Mouse (Mus musculus): ENCODE measurements around the gene Tha1. TPM values are rescaled to one million over a fixed set of nuclear protein-coding genes. Genes with fewer than 3 reads are reported as not detected.

The Tha1 gene
- total RNA-seq (2021), result 1 to 10 TPM; 6.7 to 7.3 TPM

DNA sequence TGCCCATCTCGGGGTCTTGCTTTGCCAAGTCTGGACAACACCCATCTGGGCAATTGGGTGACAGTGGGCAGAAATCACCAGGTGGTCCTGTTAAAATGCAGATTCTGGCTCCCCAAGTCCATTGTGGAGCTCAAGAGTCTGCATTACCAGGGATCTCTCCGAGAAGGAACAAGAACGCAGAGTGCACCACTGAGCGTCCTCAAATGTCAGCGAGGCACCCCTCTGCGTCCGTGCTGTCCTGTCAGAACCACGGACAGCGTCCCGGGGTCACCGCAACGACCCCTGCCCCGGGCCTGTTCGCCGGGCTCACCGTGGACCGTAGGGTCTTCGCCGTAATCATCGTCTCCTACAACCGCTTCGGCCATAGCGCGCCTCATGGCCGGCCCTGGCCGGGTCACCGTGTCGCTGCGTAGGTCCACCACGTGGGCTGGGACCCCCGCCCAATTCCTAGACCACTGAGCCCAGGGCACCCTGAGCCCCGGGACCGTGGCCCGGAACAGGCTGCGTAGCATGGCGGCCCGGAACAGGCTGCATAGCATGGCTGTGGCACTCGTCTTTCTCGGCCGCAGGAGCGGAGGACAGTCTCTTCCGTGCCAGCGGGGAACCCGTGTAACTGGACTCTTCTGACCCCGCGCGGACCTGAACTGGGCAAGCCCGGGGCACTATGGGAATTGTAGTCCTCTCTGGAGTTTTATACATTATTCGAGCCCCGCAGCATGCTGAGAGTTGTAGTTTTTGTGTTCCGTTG is at the start of gene Tha1:
Tha1 (minus strand) TSS at position 621 of the 748 bp plus-strand sequence.
- intact Hi-C loops (cut with DNase I), result loop anchor here (2.0 to 5.0 kb wide), 2 partner anchors 40 to 99 kb away; partner anchors contain the start of gene Socs3
- DNase-seq (ENCODE audit: low spot score), result peak; percentile 69

DNA sequence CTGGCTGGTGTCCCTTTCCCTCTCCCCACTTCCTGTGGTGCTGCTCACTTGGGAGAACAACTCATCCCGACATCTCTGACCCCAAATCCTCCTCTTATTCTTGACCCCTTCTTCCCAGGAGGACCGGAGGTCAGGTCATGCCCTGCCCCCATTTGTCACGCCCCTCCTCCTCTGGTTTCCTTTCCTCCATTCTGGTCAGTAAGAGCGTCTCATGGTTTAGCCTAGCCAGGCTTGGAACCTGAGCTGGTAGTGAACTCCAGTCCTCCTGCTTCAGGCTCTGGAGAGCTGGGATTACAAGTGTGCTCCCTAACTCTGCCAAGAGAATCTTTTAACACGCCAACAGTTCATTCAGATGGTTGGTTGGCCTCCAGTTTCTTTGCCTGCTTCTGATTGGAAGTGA is 45.9 kb upstream of the Tha1 start:
- intact Hi-C loops (cut with DNase I), result no loop called here
- DNase-seq (ENCODE audit: low spot score), result no peak

DNA sequence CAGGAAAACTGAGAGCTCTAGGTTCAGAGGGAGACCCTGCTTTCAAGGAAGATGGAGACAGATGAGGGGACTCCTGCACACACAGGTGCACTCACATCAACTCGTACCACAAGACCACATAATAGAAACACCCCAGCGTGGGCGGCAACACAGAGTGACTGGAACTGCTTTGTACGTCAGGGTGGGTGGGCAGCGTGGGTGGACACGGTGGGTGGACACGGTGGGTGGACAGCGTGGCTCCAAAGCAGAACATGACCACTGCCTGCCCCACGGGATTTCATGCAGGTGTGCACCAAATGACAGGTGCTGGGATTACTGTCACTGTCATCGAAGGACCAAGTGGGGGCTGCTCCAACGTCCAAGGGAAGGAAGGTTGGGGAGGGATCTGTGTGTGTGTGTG is 45.3 kb upstream of the Tha1 start:
- intact Hi-C loops (cut with DNase I), result no loop called here
- DNase-seq (ENCODE audit: low spot score), result no peak

DNA sequence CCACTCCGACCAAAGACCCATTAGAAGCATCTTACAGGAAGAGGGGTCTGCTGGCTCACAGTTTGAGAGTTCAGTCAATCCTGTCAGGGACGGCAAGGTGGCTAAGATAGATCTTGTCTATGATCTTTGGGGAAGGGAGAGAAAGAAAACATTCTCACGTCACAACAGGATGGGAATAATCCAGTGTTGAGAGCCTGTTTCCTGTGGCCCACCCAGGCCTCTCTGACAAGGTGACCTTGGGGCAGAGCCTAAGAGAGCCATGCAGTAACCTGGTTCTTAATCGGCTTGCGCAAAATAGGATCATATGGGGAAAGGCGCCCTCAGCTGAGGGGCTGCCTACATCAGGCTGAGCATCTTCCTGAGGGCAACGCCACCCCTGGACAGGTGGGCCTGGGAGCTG is 42.6 kb upstream of the Tha1 start:
- no peak for DNase-seq (ENCODE audit: low spot score)
- intact Hi-C loops (cut with DNase I), result no loop called here

DNA sequence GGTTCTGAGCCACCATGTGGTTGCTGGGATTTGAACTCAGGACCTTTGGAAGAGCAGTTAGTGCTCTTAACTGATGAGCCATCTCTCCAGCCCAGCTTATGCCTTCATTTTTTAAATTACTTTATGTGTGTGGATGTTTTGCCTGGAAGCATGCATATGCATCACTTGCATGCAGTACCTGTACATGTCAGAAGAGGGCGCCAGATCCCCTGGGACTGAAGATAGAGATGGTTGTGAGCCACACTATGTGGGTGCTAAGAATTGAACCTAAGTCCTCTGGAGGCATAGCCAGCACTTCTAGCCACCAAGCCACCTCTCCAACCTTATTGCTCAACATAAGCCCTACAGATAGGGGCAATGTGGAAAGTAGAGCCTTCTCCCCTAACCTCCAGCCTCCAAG is 42.1 kb upstream of the Tha1 start:
- DNase-seq (ENCODE audit: low spot score), result no peak
- intact Hi-C loops (cut with DNase I), result no loop called here

DNA sequence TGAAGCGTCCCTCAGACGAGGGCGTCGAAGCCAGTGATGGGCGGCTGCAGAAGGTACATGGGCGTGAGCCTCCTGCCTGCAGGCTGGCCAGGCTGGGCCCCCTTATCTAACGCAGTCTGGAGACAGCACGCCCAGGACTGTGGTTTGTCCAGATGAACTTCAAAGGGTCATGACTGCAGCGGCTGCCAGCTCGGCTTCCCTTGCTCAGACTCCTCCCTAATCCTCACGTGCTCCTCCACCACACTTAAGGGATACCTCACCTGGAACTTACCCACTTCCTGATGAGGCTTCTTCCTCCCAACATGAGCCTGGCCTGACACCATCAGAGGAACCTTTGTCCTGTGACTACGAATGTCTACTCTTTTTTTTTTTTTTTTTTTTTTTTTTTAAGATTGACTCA is 41.2 kb upstream of the Tha1 start:
- intact Hi-C loops (cut with DNase I), result no loop called here
- no peak for DNase-seq (ENCODE audit: low spot score)

DNA sequence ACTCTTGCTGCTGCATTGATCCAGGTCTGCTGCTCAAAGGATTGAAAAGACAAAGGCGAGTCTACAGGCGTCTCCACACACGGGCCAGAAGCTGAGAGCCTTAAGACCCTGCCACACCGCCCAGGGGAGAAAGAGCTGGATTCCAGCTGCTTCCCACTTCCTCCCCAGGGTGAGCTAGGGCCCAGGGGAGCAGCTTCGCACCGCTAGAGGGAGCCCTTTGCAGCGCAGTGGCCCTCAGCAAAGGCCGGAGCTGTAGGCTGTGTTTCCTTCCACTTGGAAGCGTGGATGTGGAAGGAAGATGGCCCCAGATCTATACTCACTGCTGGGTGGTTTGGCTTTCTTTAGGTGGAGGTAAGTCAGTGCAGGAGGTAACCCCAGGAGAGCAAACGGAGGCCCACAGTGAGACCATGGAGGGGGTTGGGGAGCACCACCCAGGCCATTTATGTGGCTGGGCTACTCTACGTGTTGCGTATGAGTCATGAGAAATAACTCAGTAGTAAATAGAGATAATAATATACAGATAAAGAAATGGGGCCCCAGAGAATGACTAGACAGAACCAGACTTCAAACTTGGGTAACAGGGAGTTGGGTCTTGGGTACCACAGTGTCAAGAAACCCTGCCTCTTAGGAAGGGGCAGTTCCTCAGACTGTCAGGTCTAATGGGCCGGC is 39.5 kb upstream of the Tha1 start:
- peak; percentile 62 for DNase-seq (ENCODE audit: low spot score)
- intact Hi-C loops (cut with DNase I), result loop anchor here (1.0 to 2.0 kb wide), 3 partner anchors 40 to 108 kb away; partner anchors contain the start of genes Socs3 and Tha1

DNA sequence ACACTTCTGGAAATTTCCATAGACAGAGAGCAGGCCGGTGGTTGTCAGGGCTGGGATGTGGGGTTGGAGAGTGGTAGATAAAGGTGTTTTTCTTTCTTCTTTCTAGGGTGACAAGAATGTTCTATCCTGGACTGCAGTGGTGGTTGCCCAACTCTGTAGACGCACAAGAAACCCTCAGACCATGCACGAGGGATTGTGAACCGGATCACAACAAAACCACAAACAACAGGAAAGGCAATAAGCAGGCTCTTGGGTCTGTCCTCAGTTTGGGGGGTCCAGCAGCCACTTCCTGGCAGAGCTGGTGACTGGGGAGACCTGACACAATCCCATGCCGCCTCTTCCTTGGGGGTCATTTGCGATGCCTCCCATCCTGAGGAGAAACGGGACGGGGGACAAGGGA is 36.1 kb upstream of the Tha1 start:
- intact Hi-C loops (cut with DNase I), result no loop called here
- DNase-seq (ENCODE audit: low spot score), result no peak

DNA sequence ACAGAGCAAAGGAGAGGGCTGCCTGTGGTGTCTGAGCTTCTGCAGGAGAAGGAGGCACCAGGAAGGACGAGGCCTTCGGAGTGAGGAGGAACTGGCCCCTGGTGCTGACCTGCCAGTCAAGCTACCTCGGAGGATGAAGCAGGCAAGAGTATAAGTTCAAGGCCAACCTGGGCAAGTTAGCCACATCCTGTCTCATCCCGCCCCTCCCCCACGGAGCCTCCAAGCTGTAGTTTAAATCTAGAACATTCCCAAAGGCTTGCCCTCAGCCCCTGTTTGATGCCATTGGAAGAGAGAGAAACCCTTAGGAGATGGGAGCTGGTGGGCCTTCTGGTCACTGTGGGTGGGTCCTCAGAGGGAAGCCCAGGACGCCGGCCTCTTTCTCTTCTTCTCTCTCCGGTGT is 31.2 kb upstream of the Tha1 start:
- intact Hi-C loops (cut with DNase I), result no loop called here
- DNase-seq (ENCODE audit: low spot score), result no peak

DNA sequence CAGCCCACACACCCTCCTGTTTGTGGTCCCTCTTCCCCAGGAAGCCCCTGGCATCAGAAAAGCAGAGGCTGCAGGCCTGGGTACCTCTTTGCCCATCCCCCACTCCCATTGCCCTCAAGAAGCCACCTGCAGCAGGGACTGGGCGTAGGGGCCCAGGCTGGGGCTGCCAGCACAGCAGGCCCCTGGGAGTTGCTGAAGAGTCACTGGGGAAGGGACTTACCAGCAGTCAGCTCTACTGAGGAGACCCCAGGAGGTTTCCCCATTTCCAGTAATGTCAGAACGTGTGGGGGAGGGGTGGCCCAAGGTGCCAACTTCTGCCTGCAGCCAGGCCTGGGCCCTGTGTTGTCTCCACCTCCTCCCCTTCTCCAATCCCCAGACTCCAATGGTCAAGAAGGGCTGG is 29.0 kb upstream of the Tha1 start:
- DNase-seq (ENCODE audit: low spot score), result no peak
- intact Hi-C loops (cut with DNase I), result no loop called here

DNA sequence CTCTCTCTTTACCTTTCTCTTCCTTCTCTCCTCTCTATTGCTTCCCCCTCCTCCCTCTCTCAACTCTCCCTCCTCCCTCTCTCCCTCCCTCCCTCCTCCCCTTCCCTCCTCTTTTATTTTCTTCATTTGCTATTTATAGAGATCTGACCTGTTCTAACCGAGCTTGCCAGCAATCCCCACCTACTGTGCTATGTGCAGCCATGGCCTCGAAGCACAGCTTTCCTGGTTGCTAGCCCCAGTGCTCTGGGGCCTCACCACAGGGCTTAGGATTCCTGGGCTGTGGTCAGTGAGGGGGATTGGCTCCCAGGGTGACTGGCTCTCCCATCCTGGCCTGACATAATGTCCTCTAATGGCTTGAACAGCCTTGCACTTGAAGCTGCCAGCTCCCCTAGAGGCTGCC is 23.3 kb upstream of the Tha1 start:
- intact Hi-C loops (cut with DNase I), result no loop called here
- no peak for DNase-seq (ENCODE audit: low spot score)

DNA sequence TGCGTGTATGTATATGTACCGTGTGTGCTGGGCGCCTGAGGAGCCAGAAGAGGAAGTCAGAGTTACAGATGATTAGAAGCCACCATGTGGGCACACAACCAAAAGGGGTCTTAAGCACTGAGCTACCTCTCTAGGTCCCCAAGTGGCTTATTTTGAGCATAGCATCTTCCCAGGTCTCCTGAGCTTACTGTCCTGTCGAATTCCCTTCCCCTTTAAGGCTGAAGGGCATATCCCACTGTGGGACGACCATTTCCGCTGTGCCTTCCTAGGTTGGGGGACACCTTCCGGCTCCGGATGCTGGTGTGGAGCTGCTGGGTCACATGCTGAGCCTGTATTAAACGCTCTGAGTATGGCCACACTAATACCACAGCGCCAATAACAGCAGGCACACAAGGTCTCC is 21.4 kb upstream of the Tha1 start:
- intact Hi-C loops (cut with DNase I), result no loop called here

DNA sequence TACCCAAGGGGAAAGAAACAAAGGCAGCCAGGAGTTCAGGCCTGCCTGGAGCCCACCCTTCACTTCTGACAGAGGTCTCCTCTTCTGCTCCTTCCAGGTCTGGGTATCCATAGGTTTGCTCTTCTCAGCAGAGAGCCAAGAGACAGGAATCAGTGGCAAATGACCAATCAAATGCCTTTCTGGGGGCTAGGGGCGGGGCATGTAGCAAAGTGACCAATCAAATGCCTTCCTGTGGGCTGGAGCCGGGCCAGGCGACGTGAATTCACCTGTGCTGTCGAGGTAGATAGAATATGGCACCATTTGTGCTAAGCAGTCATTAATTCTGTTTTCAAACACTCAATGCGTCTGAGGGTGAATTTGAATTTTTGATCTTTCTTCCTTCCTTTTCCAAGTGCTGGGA is 18.9 kb upstream of the Tha1 start:
- intact Hi-C loops (cut with DNase I), result no loop called here
- no peak for DNase-seq (ENCODE audit: low spot score)

More for the DNA sequence above, 21.4 kb upstream of the Tha1 start:
- DNase-seq (ENCODE audit: low spot score), result no peak

DNA sequence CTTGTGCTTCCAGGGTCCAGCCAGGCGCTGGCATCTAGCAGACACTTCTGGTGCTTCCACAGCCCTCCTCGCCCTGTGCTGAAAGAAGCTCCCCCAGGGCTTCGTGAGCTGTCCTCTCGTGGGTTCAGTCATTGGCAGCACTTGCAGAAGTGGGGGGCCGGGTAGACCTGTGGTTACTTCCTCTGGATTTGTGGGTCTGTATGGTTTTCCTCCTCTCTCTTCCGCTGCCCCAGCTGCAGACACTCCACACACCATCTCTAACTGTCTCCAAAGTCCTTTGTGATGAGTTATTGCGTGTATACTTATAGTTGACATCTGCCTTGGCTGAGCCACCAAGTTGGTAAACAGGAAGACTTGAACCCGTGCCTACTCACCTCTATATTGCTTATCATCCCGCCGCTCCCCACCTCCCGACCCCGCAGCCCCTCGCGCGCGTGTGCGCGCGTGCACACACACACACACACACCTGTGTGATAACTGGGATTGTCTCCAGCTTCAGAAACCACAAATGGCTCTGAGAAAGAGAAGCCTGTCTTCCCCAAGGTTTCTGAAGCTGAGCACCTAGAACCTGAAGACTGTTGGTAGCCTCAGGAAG is 18.4 kb upstream of the Tha1 start:
- DNase-seq (ENCODE audit: low spot score), result no peak
- intact Hi-C loops (cut with DNase I), result no loop called here

DNA sequence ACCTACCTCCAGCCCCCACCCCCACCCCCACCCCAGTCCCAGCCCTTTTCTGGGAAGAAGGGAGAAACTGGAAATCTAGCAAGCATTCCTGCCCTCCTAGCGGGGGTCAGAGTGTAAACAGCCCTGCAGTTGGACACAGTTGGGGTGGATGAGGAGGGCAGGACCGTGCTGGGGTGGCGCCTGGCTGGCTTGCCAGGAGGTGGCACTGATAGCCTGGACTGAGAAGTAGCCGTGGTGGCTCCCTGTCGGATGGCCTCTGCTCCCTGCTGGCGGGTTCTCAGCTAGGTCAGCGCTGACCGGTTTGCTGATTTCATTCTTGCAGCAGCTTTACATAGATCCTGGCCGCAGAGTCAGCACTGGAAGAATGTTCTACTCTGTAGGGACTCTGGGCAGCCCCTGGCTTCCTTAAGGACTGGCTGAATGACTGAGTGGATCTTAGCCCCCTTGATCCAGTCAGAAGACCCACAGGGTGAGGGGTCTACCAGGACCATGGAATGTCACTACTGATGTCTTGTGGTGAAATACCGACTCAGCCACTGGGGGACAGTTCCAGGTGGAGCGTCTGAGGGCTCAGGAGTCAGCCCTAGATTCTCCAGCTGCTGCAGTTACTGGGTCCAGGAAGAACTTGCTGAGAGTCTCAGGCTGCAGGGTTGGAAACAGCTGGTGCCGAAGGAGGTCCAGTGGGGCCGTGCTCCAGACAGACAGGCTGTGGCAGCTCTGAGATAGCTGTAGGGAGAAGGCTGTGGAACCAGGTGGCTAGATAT is 17.4 kb upstream of the Tha1 start:
- intact Hi-C loops (cut with DNase I), result no loop called here
- no peak for DNase-seq (ENCODE audit: low spot score)

DNA sequence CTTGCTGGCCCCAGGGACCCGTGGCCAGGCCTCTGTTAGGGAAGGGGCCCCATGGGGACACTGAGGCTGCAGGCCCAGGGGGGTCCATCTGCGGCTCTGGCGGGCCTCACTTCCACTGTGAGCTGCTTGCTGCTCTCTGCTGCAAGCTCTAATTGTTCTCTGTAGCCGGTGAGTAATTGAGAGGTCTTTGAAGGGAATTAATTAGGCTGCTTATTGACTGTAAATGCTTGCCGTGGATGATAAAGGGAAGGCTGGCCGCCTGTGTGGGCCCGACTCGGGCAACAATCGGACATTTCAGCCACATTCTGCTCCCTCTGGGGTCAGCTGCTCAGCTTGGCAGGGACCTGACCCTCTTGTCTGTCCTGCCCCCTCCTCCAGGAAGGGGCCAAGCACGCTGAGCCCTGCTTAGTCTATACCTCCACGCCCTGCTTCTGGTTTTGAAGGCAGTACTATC is 16.6 kb upstream of the Tha1 start:
- intact Hi-C loops (cut with DNase I), result no loop called here
- DNase-seq (ENCODE audit: low spot score), result no peak

DNA sequence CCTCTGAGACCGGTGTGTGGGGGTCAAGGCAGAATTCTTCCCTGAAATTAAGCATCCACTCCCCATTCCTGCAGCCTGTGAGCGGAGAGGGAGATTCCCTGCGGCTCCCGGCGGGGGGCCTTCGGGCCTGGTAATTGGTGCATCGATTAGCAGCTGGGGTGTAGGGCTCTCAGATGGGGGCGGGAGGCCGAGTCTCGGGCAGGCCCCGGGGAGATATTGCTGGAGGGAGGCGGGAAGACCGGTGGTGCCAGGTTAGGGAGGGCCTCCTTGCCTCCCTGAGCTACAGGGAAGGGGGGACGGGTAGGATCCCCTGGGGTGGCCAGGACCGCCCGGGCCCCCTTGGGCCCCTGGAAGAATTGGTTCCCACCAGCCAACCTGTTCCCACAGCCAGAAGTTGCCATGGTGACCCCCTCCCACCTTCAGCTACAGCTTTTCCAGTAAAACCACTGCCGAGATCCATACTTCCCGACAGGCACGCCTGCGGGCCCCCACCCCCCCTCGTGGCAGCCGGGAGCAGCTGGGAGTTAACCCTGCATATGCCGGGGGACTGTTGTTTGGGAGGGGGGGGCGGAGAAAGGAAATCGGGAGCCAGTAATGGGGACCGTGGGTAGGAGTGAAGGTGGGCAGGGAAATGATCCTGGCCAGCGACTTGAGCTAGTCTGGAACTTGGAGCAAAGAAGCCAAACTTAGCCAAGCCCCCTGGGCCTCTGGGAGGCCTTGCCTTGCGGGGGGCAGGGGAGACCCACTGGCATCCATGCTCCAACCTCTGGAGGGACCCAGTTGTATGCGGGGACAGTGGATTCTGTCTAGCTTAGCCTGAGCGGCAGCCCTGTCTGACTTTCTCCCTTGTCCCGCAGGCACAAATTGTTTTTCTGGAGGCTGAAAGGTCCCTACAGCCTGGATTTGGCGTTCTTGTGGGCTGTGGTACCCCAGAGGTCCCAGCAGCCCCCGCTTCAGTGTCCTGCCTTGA is 15.9 kb upstream of the Tha1 start:
- intact Hi-C loops (cut with DNase I), result no loop called here
- no peak for DNase-seq (ENCODE audit: low spot score)

DNA sequence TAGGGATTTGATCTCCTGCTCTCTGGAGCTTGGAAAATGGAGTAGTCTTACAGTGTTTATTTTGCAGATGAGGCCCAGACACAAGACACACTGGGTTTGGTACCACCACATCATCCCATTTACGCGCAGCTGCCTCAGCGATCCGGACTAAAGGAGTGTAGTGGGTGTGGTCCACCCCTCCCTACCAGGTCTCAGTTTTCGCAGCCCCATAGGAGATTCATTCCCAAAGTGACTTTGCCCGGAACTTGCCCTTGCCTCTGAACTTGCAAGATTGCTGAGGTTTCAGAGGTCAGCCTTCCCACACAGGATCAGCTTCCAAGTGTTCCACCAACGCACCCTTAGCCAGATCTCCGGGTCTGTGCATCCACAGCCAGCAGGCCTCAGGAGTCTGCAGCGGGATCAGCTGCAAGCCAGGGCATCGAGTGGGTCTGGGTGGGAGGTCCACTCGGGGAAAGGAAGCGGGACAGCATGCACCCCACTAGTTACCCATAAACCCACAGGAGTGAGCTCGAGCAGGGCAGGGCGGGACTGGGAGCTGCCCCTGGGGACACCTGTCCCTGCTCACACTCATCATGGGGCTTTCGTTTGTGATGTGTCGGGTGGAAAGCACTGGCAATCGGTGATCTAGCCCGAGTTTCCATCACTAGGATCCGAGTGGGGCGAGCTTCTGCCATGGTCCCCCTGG is 15.0 kb upstream of the Tha1 start:
- no peak for DNase-seq (ENCODE audit: low spot score)
- intact Hi-C loops (cut with DNase I), result no loop called here

DNA sequence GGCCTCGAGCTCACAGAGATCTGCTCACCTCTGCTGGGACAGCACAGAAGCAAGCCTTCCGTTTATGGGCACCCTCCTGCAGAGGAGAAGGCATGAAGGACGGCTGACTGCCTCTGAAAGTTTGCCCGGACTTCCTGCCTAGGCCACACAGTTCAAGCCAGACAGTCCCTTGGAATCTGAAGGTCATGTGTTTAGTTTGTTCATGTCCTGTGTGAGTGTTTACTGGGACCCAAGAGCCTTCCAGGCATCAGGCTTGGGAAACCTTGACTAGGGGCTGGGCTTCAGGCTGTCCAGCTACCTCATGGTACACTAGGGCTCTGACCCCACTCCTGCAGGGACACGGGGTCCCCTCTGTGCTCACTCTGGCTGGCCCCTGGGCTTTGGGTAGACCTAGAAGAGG is 12.7 kb upstream of the Tha1 start:
- intact Hi-C loops (cut with DNase I), result no loop called here
- DNase-seq (ENCODE audit: low spot score), result no peak
